Mouse (Mus musculus) olfactory bulb, adult 2 months (tissue): ENCODE measurements at regions not wholly inside any gene's neighbourhood (a gene's known extent, or its start where the extent isn't known, plus 50 kb on each side); places are given as distances from the start of the nearest gene placed in this dataset.

Experiments
- CTCF ChIP-seq: fragments of 200-500 bp; IDR thresholded peaks from 2 replicates; pipeline ENCODE4 v1.5.1; 2012; ENCODE audit warnings: low read depth, mild to moderate bottlenecking, low read length, moderate library complexity; ENCODE audit not compliant: insufficient read depth
- POLR2A ChIP-seq: fragments of 200-500 bp; IDR thresholded peaks from 2 replicates; pipeline ENCODE4 v1.6.1; 2012; ENCODE audit warnings: mild to moderate bottlenecking, low read depth, low read length, moderate library complexity; ENCODE audit not compliant: insufficient read depth

GRCm38 (mm10) chr14:105417458-105417960 lies 159.1 kb downstream of the Ndfip2 start:
- TF ChIP-seq CTCF (no peak), POLR2A (no peak)
